Mouse (Mus musculus): ENCODE measurements around the gene Jaml. TPM values are rescaled to one million over a fixed set of nuclear protein-coding genes. Genes with fewer than 3 reads are reported as not detected.

The Jaml gene
- polyA plus RNA-seq, 1 experiment from 2014 or later = 0.38 TPM

DNA sequence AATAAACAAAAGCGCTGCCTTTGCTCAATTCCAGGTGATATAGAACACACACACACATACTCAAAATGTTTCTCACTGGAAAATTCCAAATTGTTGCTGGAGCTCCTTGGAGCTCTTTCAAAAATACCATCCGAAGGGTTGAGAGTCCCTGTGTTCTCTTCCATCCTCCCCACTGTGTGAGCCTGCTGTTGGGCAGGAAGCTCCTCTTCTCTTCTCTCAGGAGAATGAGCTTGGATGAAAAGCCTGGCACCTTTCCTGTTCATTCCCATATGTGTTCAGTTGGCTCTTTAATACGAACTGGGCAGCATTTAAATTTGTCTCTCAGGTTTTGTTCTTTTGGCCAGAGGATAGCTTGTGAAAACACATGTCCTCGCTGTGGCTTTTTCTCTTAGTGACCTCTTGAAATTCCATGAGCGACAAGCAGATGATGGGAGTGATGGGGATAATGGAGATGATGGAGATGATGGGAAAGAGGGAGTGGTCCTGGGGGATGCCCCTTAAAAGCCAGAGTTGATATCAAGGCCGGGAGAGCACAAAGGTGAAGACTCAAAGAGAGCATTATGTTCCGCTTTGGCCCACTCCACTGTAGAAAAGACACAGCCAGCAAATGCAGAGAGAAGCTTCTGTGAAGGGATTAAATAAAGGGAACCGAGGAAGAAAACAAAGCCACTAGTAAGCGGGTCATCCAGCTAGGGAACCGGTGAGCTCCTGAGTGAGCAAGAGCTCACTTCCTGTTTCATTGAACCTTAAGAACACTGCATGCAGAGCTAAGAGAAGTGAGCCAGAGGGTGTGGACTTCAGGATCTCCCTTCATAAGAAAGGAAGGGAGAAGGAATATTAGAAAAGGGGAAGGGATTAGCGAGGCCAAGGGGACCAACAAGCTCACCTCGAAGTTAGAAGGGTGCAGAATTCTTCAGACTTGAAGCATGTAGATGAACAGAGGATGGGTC lies 7.0 kb downstream of the Jaml start:
- Histone ChIP-seq H3K27ac (no peak overlapping the region), H3K4me3 (no peak overlapping the region), H3K9me3 (no peaks in the 10 kb centered on the region), H3K27me3 (ENCODE audit: insufficient read depth, poor library complexity, severe bottlenecking) (peaks cover 4% of the 10 kb centered on the region), H3K36me3 (no peaks in the 10 kb centered on the region), H3K4me1 (replicated peaks) (no peaks in the 10 kb centered on the region)
- WGBS = 81% methylated on average over 12 of the region's 12 CpGs
- DNase-seq (ENCODE audit: low spot score) = no peak

DNA sequence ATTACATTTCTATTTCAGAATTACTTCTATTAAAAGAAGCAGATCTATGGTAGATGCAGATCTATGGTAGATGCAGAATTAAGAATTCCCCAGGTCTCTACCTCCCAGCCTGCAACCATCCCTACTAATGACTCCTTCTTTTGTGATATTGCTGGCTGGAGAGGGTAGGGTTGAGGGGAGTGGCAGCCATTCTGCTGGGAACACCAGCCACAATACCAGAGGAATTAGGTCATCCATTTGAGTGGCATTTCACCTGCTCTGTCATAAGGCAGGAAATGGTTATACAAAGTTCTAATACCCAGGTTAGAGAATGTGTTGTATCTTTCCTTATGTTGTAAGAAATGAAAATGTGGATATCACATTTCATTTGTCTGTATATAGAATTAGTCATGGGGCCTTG lies 9.1 kb downstream of the Jaml start:
- no peaks in the 10 kb centered on the region for H3K9me3 ChIP-seq
- H3K4me1 ChIP-seq (replicated peaks) = no peaks in the 10 kb centered on the region
- H3K27me3 ChIP-seq (ENCODE audit: insufficient read depth, poor library complexity, severe bottlenecking) = peaks cover 4% of the 10 kb centered on the region
- no peak overlapping the region for H3K4me3 ChIP-seq
- no peaks in the 10 kb centered on the region for H3K36me3 ChIP-seq
- H3K27ac ChIP-seq = no peak overlapping the region
- DNase-seq (ENCODE audit: low spot score) = no peak

DNA sequence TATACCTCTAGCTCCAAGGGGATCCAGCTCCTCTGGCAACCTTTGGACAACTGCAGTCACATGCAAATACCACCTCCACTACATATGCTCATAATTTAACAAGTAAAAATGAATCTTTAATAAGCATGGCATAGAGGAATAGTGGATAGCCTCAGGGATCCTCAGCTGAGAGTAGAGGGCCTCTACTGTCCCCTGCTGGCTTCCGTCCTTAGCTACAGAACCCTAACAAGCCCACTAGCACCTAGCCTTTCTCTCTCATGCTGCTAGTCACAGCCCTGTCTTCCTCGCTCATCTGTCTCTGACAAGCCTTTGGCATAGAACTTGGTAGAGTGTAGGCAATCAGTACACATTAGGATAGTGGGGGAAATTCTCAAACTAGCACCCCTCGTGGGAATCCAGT lies 11.8 kb downstream of the Jaml start:
- no peak for DNase-seq (ENCODE audit: low spot score)
- H3K4me1 ChIP-seq (replicated peaks) = no peaks in the 10 kb centered on the region
- H3K36me3 ChIP-seq = no peaks in the 10 kb centered on the region
- H3K9me3 ChIP-seq = no peaks in the 10 kb centered on the region
- H3K4me3 ChIP-seq = no peak overlapping the region
- 71% methylated on average over 3 of the region's 3 CpGs for WGBS
- H3K27me3 ChIP-seq (ENCODE audit: insufficient read depth, poor library complexity, severe bottlenecking) = peaks cover 4% of the 10 kb centered on the region
- H3K27ac ChIP-seq = no peak overlapping the region

DNA sequence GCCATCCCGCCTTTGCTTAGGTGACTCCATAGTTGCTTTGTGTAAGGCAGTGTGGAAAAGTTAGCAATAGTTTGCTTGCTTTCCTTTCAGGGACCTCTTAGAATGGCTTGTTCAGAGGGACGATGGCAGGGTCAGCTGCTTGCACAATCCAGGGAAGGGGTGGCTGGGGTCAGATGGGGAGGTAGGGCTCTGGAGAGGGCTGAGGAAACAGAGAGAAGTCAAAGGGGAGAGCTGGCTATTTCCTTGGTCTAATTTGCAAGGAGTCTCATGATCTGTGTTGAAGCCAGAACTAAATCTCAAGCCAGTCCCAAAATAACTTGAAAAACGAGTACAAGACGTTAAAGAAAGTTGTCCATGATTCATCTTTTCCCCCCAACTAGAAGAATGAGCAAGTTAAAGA lies 13.7 kb downstream of the Jaml start:
- no peak overlapping the region for H3K27ac ChIP-seq

DNA sequence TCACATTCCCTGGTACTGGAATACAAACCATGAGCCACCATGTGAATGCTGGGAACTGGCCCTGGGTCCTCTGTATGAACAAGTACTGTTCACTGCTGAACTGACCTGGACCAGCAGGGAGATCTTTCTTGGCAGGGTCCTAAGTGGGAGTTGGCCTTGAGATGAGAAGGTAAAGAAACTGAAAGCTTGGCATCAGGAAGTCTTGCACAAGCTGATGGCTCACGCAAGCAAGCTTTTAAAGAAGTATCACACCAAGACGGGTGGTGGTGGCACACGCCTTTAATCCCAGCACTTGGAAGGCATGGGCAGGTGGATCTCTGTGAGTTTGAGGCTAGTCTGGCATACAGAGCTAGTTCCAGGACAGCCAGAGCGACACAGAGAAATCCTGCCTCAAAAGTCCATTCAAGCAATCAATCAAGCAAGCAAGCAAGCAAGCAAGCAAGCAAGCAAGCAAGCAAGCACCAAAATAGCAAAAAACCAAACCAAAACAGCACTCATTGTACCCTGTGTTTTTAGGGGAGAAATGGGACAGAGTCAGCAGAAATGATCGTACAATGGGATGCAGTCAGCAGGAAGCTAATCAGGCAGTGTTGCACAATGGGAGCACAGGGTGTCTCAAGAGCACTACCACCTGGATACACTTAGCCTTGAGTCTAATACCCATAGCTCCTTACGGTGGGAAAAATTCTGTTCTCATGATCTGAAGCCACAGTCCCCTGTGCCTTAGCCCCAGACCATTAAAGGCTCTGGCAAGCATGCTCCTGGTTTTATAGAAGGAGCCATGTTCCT lies 16.4 kb downstream of the Jaml start:
- Histone ChIP-seq H3K9me3 (no peaks in the 10 kb centered on the region), H3K4me3 (no peak overlapping the region), H3K27ac (no peak overlapping the region), H3K36me3 (no peaks in the 10 kb centered on the region), H3K27me3 (ENCODE audit: insufficient read depth, poor library complexity, severe bottlenecking) (peaks cover 5% of the 10 kb centered on the region; the same call in 1 of the 2 replicates), H3K4me1 (replicated peaks) (no peaks in the 10 kb centered on the region)
- 90% methylated on average over 6 of the region's 6 CpGs for WGBS
- DNase-seq (ENCODE audit: low spot score) = no peak

More for the DNA sequence above, 13.7 kb downstream of the Jaml start:
- H3K4me3 ChIP-seq = no peak overlapping the region
- H3K36me3 ChIP-seq = no peaks in the 10 kb centered on the region
- DNase-seq (ENCODE audit: low spot score) = no peak
- no peaks in the 10 kb centered on the region for H3K9me3 ChIP-seq
- WGBS = 71% methylated on average over 4 of the region's 4 CpGs
- H3K27me3 ChIP-seq (ENCODE audit: insufficient read depth, poor library complexity, severe bottlenecking) = peaks cover 9% of the 10 kb centered on the region
- no peaks in the 10 kb centered on the region for H3K4me1 ChIP-seq (replicated peaks)

DNA sequence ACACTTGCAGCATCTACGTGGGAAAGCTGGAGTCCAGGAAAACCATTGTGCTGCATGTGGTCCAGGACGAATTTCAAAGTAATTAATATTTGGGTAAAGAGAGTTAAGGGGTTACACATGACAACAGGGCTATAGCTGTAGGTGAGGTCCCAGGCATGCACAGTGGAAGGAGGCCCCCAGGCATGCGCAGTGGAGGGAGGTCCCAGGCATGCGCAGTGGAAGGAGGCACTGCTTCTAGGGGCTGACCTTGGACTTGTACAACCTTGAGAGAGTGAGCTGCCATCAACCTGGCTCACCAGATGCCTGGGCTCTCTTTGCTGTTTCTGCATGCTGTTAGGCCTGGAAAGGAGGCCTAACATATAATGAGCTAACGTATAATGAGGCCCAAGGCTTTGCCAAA lies 18.9 kb downstream of the Jaml start:
- no peak for DNase-seq (ENCODE audit: low spot score)
- 87% methylated on average over 5 of the region's 5 CpGs for WGBS
- no peak overlapping the region for H3K27ac ChIP-seq
- H3K36me3 ChIP-seq = no peaks in the 10 kb centered on the region
- H3K9me3 ChIP-seq = no peaks in the 10 kb centered on the region
- H3K27me3 ChIP-seq (ENCODE audit: insufficient read depth, poor library complexity, severe bottlenecking) = peaks cover 5% of the 10 kb centered on the region; the same call in 1 of the 2 replicates
- no peak overlapping the region for H3K4me3 ChIP-seq
- peaks cover 4% of the 10 kb centered on the region; the same call in 1 of the 2 replicates for H3K4me1 ChIP-seq (replicated peaks)

DNA sequence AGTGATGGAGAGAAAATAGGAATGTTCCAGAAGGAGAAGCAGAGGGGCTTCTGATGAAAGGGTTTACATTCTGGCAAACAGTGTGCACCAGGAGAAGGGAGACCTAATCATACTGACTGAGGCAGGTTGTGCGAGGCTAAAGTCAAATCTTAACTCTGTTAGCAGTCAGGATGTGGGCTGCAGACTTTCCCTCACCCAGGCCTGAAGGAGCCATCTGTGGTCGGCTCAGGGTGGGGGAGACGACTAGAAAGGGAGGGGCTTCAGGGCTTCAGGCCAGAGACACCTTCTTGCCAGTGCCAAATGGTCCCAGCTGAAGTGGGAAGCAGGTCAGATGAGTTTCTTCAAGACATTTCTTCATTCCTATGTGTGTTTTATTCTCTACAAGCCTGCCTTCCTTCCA lies 19.4 kb downstream of the Jaml start:
- Histone ChIP-seq H3K9me3 (no peaks in the 10 kb centered on the region), H3K27ac (no peak overlapping the region), H3K4me3 (no peak overlapping the region), H3K36me3 (no peaks in the 10 kb centered on the region), H3K4me1 (replicated peaks) (peaks cover 9% of the 10 kb centered on the region; the same call in 1 of the 2 replicates), H3K27me3 (ENCODE audit: insufficient read depth, poor library complexity, severe bottlenecking) (peaks cover 5% of the 10 kb centered on the region; the same call in 1 of the 2 replicates)
- no peak for DNase-seq (ENCODE audit: low spot score)
- WGBS = 54% methylated on average over 3 of the region's 3 CpGs

DNA sequence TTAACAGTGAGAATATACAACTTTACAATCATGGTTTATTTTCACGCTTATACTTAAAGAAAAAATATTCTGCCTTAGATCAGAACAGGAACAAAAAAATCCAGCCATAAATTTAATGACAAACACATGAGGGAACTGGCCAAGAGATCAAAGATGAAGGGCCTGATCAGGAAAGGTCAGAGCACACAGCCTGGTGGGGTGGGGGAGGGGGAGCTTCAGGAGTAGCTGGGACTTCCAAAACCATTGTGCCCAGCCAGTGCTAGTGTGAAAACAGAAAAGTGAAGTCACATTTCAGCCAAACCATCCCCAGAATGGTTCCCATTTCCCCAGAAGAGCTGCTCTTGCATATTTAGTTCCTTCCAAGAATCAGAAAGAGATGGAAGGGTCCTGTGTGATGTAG lies 23.5 kb downstream of the Jaml start:
- H3K9me3 ChIP-seq = no peaks in the 10 kb centered on the region
- H3K4me1 ChIP-seq (replicated peaks) = peaks cover 9% of the 10 kb centered on the region; the same call in 1 of the 2 replicates
- no peak for DNase-seq (ENCODE audit: low spot score)
- H3K4me3 ChIP-seq = no peak overlapping the region
- H3K36me3 ChIP-seq = no peaks in the 10 kb centered on the region
- no peaks in the 10 kb centered on the region for H3K27me3 ChIP-seq (ENCODE audit: insufficient read depth, poor library complexity, severe bottlenecking)
- 96% methylated on average over 1 of the region's 1 CpGs for WGBS
- no peak overlapping the region for H3K27ac ChIP-seq

DNA sequence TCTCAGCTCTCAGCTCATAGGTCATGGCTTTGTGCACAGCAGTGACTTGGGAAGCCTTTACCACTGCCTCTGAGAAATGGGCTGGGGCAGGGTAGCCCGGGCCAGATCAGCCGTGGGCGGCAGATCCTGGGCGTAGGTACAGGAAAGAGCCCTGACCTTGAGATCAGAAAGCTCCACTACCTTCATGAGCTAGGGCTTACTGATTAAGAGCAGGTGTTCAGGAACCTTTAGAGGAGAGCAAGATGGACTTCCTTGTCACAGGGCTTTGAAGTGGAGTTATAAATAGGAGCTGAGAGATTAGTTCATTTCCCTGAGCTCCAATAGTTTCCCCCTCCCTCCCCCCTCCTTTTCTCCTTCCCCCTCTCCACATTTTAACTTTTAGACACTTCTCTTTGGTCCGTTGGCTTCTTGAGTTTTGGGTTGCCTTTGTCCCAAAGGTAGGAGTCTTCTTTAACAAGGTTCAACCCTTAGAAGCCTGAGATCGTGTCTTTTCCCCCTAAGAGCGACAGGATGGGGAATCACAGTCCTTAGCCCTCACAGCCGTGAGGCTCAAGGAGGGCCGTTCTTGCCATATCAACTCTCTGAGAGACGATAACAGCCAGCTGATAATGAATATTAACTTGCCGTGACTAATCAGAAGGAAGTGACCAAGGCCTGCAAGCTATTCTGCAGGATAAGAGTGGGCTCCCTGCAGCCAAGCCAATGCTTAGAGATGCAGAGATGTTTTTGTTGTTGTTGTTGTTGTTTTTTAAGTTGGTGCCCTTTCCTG lies 24.4 kb downstream of the Jaml start:
- no peak overlapping the region for H3K27ac ChIP-seq
- H3K27me3 ChIP-seq (ENCODE audit: insufficient read depth, poor library complexity, severe bottlenecking) = no peaks in the 10 kb centered on the region
- 73% methylated on average over 11 of the region's 11 CpGs for WGBS
- DNase-seq (ENCODE audit: low spot score) = no peak
- no peak overlapping the region for H3K4me3 ChIP-seq
- peaks cover 9% of the 10 kb centered on the region; the same call in 1 of the 2 replicates for H3K4me1 ChIP-seq (replicated peaks)
- H3K9me3 ChIP-seq = no peaks in the 10 kb centered on the region
- H3K36me3 ChIP-seq = no peaks in the 10 kb centered on the region

DNA sequence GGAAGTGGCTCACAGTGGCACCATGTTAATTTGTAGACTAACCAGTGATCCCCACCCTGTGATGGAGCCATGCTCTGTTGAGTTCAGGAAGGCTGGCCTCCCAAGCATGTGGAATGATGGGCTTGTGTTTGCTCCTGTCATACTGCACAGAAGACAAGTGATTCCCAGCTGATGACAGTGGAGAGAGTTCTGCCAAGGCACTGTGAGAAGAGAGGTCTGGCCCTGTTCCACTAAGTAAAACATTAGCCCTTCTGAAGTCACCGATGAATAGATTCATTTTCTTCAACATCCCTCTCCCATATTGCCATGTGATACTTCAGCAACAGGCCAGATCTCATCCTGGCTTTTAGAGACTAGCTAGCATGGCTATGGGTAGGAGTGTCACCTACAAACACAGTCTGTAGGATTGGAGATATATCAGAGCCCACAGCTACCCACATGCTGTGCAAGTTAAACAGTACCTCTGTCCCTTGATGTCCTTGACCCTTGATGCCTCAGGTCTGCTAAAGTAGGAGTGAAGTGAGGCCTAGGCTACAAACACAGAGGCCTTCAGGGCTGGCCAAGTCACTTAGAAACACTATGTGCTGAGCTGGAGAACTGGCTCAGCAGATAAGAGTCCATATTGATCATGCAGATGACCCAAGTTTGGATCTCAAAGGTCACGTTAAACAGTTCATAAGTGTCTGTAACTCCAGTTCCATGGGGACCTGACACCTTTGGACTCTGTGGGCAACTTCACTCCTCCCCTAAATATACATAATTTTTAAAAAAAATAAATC lies 26.8 kb downstream of the Jaml start:
- Histone ChIP-seq H3K27me3 (ENCODE audit: insufficient read depth, poor library complexity, severe bottlenecking) (no peaks in the 10 kb centered on the region), H3K4me1 (replicated peaks) (peaks cover 9% of the 10 kb centered on the region; the same call in 1 of the 2 replicates), H3K36me3 (no peaks in the 10 kb centered on the region), H3K27ac (no peak overlapping the region), H3K9me3 (no peaks in the 10 kb centered on the region), H3K4me3 (no peak overlapping the region)
- DNase-seq (ENCODE audit: low spot score) = no peak
- 88% methylated on average over 2 of the region's 2 CpGs for WGBS

DNA sequence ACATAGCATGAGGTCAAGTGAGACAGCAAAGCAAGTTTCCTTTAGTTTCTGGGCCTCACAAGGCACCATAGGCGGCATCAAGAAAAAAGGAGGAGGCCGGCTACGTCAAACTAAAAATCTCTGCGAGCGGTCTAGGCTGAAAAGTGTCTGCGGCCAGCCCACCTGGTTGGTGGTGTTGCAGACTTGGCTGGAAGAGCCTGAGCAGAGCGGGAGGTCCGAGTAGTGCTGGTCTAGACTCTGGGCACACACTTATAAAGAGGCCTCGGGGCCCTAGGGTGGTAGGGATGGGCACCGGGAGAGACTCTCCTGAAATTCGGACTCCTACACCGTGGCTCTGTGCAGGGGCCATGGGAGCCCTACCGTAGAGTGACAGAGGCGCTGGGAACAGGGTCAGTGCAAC lies 36.7 kb downstream of the Jaml start:
- H3K36me3 ChIP-seq = no peaks in the 10 kb centered on the region
- H3K27me3 ChIP-seq (ENCODE audit: insufficient read depth, poor library complexity, severe bottlenecking) = peaks cover 21% of the 10 kb centered on the region
- H3K4me3 ChIP-seq = peak overlapping the region; percentile 49
- H3K9me3 ChIP-seq = no peaks in the 10 kb centered on the region
- H3K27ac ChIP-seq = peak overlapping the region; percentile 76
- 3% methylated on average over 14 of the region's 14 CpGs for WGBS
- peak; percentile 58 for DNase-seq (ENCODE audit: low spot score)
- peaks cover 22% of the 10 kb centered on the region for H3K4me1 ChIP-seq (replicated peaks)

DNA sequence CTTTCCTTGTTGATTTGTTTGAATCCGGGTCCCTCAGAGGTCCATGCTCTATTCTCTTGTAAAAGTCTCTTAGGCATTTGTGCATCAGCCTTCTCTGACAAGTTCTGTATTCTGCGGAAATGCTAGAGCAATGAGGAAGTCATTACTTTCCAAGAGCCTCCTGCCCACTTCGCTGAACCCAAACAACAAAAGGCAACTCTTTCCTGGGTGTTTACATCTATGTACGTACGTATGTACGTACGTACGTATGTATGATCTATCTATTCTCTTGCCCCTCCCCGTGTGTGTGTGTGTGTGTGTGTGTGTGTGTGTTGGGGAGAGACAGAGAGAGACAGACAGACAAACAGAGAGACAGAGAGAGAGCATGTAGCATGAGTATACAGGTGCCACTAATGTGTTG lies 37.8 kb downstream of the Jaml start:
- Histone ChIP-seq H3K4me3 (no peak overlapping the region), H3K9me3 (no peaks in the 10 kb centered on the region), H3K27me3 (ENCODE audit: insufficient read depth, poor library complexity, severe bottlenecking) (peaks cover 27% of the 10 kb centered on the region), H3K4me1 (replicated peaks) (peaks cover 23% of the 10 kb centered on the region), H3K27ac (no peak overlapping the region), H3K36me3 (no peaks in the 10 kb centered on the region)
- DNase-seq (ENCODE audit: low spot score) = no peak
- WGBS = 69% methylated on average over 9 of the region's 9 CpGs
